Mouse (Mus musculus) embryonic facial prominence, embryonic 15.5 days (tissue): Measurements from ENCODE around the gene Spsb2. TPM values are rescaled to one million over a fixed set of nuclear protein-coding genes. Genes with fewer than 3 reads are reported as not detected.
A peak's percentile ranks its signal among the peaks of the same experiment; 100 is the strongest.

Experiments
- ATAC-seq: fragments of 200-750 bp; cut with Nextera tagmentation; 2 replicates; pipeline ENCODE4 v1.8.0; 2017; ENCODE audit warnings: low read depth, moderate TSS enrichment; ENCODE audit not compliant: insufficient number of reproducible peaks, low FRiP score, low TSS enrichment
- H3K27ac ChIP-seq: fragments of 300-500 bp; sonication (generic); replicated peaks from 2 replicates; pipeline ENCODE4 v1.5.1; 2015; ENCODE audit warnings: mild to moderate bottlenecking, inconsistent platforms
- H3K27me3 ChIP-seq: fragments of 300-500 bp; sonication (generic); 2 replicates; pipeline ENCODE4 v1.6.1; 2015; ENCODE audit warnings: inconsistent platforms
- H3K36me3 ChIP-seq: fragments of 300-500 bp; sonication (generic); 2 replicates; pipeline ENCODE4 v1.6.1; 2015; ENCODE audit warnings: mild to moderate bottlenecking, inconsistent platforms
- H3K4me1 ChIP-seq: fragments of 300-500 bp; sonication (generic); 2 replicates; pipeline ENCODE4 v1.6.1; 2015; ENCODE audit warnings: inconsistent platforms
- H3K4me2 ChIP-seq: fragments of 300-500 bp; sonication (generic); replicated peaks from 2 replicates; pipeline ENCODE4 v1.6.1; 2015; ENCODE audit warnings: mild to moderate bottlenecking, inconsistent platforms
- H3K4me3 ChIP-seq: fragments of 300-500 bp; sonication (generic); replicated peaks from 2 replicates; pipeline ENCODE4 v1.5.1; 2015; ENCODE audit warnings: mild to moderate bottlenecking, inconsistent platforms
- H3K9ac ChIP-seq: fragments of 300-500 bp; sonication (generic); 2 replicates; pipeline ENCODE4 v1.6.1; 2015; ENCODE audit warnings: inconsistent platforms
- H3K9me3 ChIP-seq: fragments of 300-500 bp; sonication (generic); replicated peaks from 2 replicates; pipeline ENCODE4 v1.6.1; 2016; ENCODE audit warnings: inconsistent platforms
- WGBS: fragments of 180-500 bp; shearing (Covaris S2); methylation state at CpG from one replicate; pipeline ENCODE4 v1.1.7; 2015; 5-methylcytosine and 5-hydroxymethylcytosine counted together
- polyA plus RNA-seq: library from polyadenylated mRNA; unstranded; fragments of >200 nt; fragmentation: Nextera tagmentation; extraction: Ambion mirVana; gene quantifications from 2 replicates; pipeline ENCODE4 v1.2.1, GENCODE M21; 2015

Spsb2 gene
- polyA plus RNA-seq, 1 experiment from 2014 or later: 16.4 TPM

DNA sequence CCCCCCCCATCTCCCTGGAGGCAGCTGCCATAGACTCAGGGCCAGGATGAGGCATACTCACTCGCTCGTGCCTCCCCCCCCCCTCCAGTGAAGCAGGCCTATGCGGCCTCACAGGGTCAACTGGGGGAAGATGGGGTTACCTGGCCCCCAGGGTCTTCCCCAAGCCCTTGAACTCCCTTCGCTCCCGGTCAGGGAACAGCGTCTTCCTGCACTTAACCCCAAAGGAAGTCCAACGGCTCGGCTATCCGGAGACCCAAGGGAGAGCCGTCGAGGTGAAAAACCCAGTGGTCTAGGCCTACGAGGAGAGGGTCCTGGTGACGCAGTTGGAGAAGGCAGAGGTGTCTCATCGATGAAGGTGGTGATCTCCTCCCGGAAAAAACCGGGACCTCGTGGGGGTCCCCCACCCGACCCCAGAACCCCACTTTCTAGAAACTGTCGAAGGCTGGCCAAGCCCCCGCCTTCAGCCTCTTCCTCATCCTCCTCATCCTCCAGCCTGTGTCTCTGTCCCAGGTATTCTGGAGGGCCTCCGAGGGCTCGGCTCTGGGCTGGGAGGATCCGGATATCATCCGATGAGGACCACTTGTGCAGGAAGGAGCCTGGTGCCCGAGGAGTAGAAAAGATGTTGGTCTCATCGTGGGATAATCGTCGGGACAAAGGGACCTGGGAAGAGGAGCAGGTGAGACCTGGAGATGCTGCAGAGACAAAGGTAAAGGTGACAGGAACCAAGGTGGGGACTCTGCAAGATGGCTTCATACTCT, 50.3 kb downstream of the Spsb2 start:
- WGBS: 76% methylated on average over 26 of the region's 28 CpGs
- 0 out of 2 replicates have a peak overlapping the region, but pooled peaks have one; percentile 7 for H3K27ac ChIP-seq
- ATAC-seq: no peak
- no peaks in the 10 kb centered on the region; the same call in 1 of the 2 replicates for H3K27me3 ChIP-seq
- H3K4me1 ChIP-seq: peaks cover 64% of the 10 kb centered on the region
- no peaks in the 10 kb centered on the region for H3K9me3 ChIP-seq
- no peak overlapping the region for H3K9ac ChIP-seq
- H3K4me2 ChIP-seq: peak overlapping the region; percentile 76; the same call in 1 of the 2 replicates
- H3K4me3 ChIP-seq: peak overlapping the region; percentile 85; the same call in 1 of the 2 replicates
- H3K36me3 ChIP-seq: peaks cover 11% of the 10 kb centered on the region

- H3K4me3 ChIP-seq: no peak overlapping the region
- peaks cover 70% of the 10 kb centered on the region for H3K4me1 ChIP-seq
- peaks cover 3% of the 10 kb centered on the region; the same call in 1 of the 2 replicates for H3K36me3 ChIP-seq
- no peaks in the 10 kb centered on the region for H3K9me3 ChIP-seq
- no peak overlapping the region for H3K9ac ChIP-seq
- H3K4me2 ChIP-seq: no peak overlapping the region
- H3K27ac ChIP-seq: no peak overlapping the region
- WGBS: 10% methylated on average over 12 of the region's 12 CpGs
- H3K27me3 ChIP-seq: no peaks in the 10 kb centered on the region; the same call in none of the 2 replicates
- no peak for ATAC-seq
These were observed 51.3 kb downstream of the Spsb2 start for GRCm38 (mm10) chr6:124859725-124860124.

Other genes with a start within 250 kb of the Spsb2 start
- gene C1rb, start 238.4 kb upstream of the Spsb2 start, polyA plus RNA-seq: not detected in 2 replicates
- 0.14 and 0.21 TPM in 2 replicates for gene C1s2, start 172.6 kb upstream of the Spsb2 start, polyA plus RNA-seq
- 56.0 and 56.1 TPM in 2 replicates for gene Lpcat3, start 145.6 kb upstream of the Spsb2 start, polyA plus RNA-seq
- gene Emg1, start 96.5 kb upstream of the Spsb2 start, polyA plus RNA-seq: 171 and 186 TPM in 2 replicates
- 301 and 317 TPM in 2 replicates for gene Phb2, start 96.3 kb upstream of the Spsb2 start, polyA plus RNA-seq
- 19.9 and 20.2 TPM in 2 replicates for gene Ptpn6, start 69.9 kb upstream of the Spsb2 start, polyA plus RNA-seq
- 416 TPM in 2 replicates for gene Grcc10, start 67.3 kb upstream of the Spsb2 start, polyA plus RNA-seq
- not detected in 2 replicates for gene Gm45234, start 52.6 kb upstream of the Spsb2 start, polyA plus RNA-seq
- gene Atn1, start 52.1 kb upstream of the Spsb2 start, polyA plus RNA-seq: 20.1 and 21.0 TPM in 2 replicates
- gene Eno2, start 39.0 kb upstream of the Spsb2 start, polyA plus RNA-seq: 11.8 and 12.7 TPM in 2 replicates
- gene Lrrc23, start 28.9 kb upstream of the Spsb2 start, polyA plus RNA-seq: 26.7 and 47.5 TPM in 2 replicates
- 779 and 809 TPM in 2 replicates for gene Tpi1, start 5.6 kb downstream of the Spsb2 start, polyA plus RNA-seq
- 140 and 141 TPM in 2 replicates for gene Usp5, start 20.8 kb downstream of the Spsb2 start, polyA plus RNA-seq
- gene Cdca3, start 20.9 kb downstream of the Spsb2 start, polyA plus RNA-seq: 128 and 138 TPM in 2 replicates
- 2.0 and 2.1 TPM in 2 replicates for gene Gnb3, start 31.6 kb downstream of the Spsb2 start, polyA plus RNA-seq
- gene P3h3, start 49.1 kb downstream of the Spsb2 start, polyA plus RNA-seq: 55.9 and 57.6 TPM in 2 replicates
- gene Gpr162, start 55.3 kb downstream of the Spsb2 start, polyA plus RNA-seq: 2.6 and 3.4 TPM in 2 replicates
- gene Cd4, start 79.6 kb downstream of the Spsb2 start, polyA plus RNA-seq: 0.36 and 0.60 TPM in 2 replicates
- gene Lag3, start 103.0 kb downstream of the Spsb2 start, polyA plus RNA-seq: 2.8 and 4.0 TPM in 2 replicates
- 355 and 368 TPM in 2 replicates for gene Ptms, start 111.4 kb downstream of the Spsb2 start, polyA plus RNA-seq
- gene Mlf2, start 122.7 kb downstream of the Spsb2 start, polyA plus RNA-seq: 373 and 388 TPM in 2 replicates
- gene Cops7a, start 156.9 kb downstream of the Spsb2 start, polyA plus RNA-seq: 144 and 150 TPM in 2 replicates
- gene Pianp, start 188.0 kb downstream of the Spsb2 start, polyA plus RNA-seq: 11.3 and 13.7 TPM in 2 replicates
- 18.2 and 19.2 TPM in 2 replicates for gene Zfp384, start 200.5 kb downstream of the Spsb2 start, polyA plus RNA-seq
- gene Ing4, start 231.1 kb downstream of the Spsb2 start, polyA plus RNA-seq: 154 TPM in 2 replicates
- gene Acrbp, start 241.0 kb downstream of the Spsb2 start, polyA plus RNA-seq: 12.5 and 18.4 TPM in 2 replicates